In genomic region chr9:115314556-115314955, GRCm38 (mm10) we compare ENCODE assay signal across 9 mouse cellular contexts. TPM values are rescaled to one million over a fixed set of nuclear protein-coding genes. Genes with fewer than 3 reads are reported as not detected.
DNase-seq lines count a peak whose midpoint lies in the region; ATAC-seq and TF ChIP-seq lines count a peak whose summit lies in the region.
"Had no signal": no experiment of that assay in that cellular context is flagged by ENCODE, and none has a peak within 500 bp of the region (broad histone marks: within the 10 kb centered on the region; RNA-seq: fewer than 3 reads in every experiment).

No protein-coding gene starts in this region.

- TF ChIP-seq CTCF in kidney, postnatal 0 days (IDR thresholded peaks at IDR 0.05; ENCODE audit: low read depth) = no peak

- no peak overlapping the region for H3K27ac ChIP-seq in kidney, postnatal 0 days
- H3K27ac ChIP-seq in forebrain, embryonic 16.5 days (ENCODE audit: low read length) = no peak overlapping the region
- peak overlapping the region; percentile 63 for H3K27ac ChIP-seq in liver, embryonic 13.5 days
- no peak overlapping the region for H3K27ac ChIP-seq in stomach, embryonic 14.5 days (ENCODE audit: low read length)

- no peak for ATAC-seq in kidney, postnatal 0 days (replicated peaks; ENCODE audit: low FRiP score, low read depth)
- ATAC-seq in forebrain, embryonic 16.5 days = no peak
- ATAC-seq in liver, embryonic 13.5 days (ENCODE audit: low read depth) = 0 out of 2 replicates have a peak, but pooled peaks have one; percentile 2
- no peak for ATAC-seq in stomach, embryonic 14.5 days (ENCODE audit: insufficient number of reproducible peaks, insufficient read depth, low FRiP score, low read depth)

- no peaks in the 10 kb centered on the region for H3K9me3 ChIP-seq in kidney, postnatal 0 days (replicated peaks; ENCODE audit: low read length)
- H3K9me3 ChIP-seq in forebrain, embryonic 16.5 days (ENCODE audit: control insufficient read depth, low read length) = no peaks in the 10 kb centered on the region
- H3K9me3 ChIP-seq in liver, embryonic 13.5 days (replicated peaks) = no peaks in the 10 kb centered on the region
- H3K9me3 ChIP-seq in stomach, embryonic 14.5 days (ENCODE audit: control insufficient read depth, low read depth, low read length) = no peaks in the 10 kb centered on the region

- no peak overlapping the region for H3K9ac ChIP-seq in kidney, postnatal 0 days (ENCODE audit: low read depth, low read length)
- no peak overlapping the region for H3K9ac ChIP-seq in forebrain, embryonic 16.5 days (replicated peaks; ENCODE audit: low read depth, low read length)
- peak overlapping the region; percentile 46; the same call in 1 of the 2 replicates for H3K9ac ChIP-seq in liver, embryonic 13.5 days
- no peak overlapping the region for H3K9ac ChIP-seq in stomach, embryonic 14.5 days (replicated peaks; ENCODE audit: low read depth, low read length)

- no peak overlapping the region for H3K4me3 ChIP-seq in kidney, postnatal 0 days (replicated peaks; ENCODE audit: low read depth, low read length)
- H3K4me3 ChIP-seq in forebrain, embryonic 16.5 days (replicated peaks; ENCODE audit: low read length) = no peak overlapping the region
- H3K4me3 ChIP-seq in liver, embryonic 13.5 days (replicated peaks) = peak overlapping the region; percentile 46
- no peak overlapping the region for H3K4me3 ChIP-seq in stomach, embryonic 14.5 days (ENCODE audit: low read depth, low read length)

- H3K36me3 ChIP-seq in kidney, postnatal 0 days (ENCODE audit: insufficient read depth, low read length) = no peaks in the 10 kb centered on the region
- H3K36me3 ChIP-seq in forebrain, embryonic 16.5 days (ENCODE audit: control insufficient read depth, insufficient read depth) = no peaks in the 10 kb centered on the region
- H3K36me3 ChIP-seq in liver, embryonic 13.5 days = no peaks in the 10 kb centered on the region
- no peaks in the 10 kb centered on the region for H3K36me3 ChIP-seq in stomach, embryonic 14.5 days (ENCODE audit: control insufficient read depth, insufficient read depth, low read length)

- 10% methylated on average over 10 of the region's 10 CpGs for WGBS in kidney, postnatal 0 days
- WGBS in forebrain, embryonic 16.5 days = 14% methylated on average over 10 of the region's 10 CpGs
- 9% methylated on average over 10 of the region's 10 CpGs for WGBS in liver, embryonic 13.5 days (ENCODE audit: insufficient replicate concordance)
- 10% methylated on average over 10 of the region's 10 CpGs for WGBS in stomach, embryonic 14.5 days

- no peaks in the 10 kb centered on the region for H3K27me3 ChIP-seq in kidney, postnatal 0 days (ENCODE audit: insufficient read depth, low read length)
- no peaks in the 10 kb centered on the region for H3K27me3 ChIP-seq in forebrain, embryonic 16.5 days (replicated peaks; ENCODE audit: control insufficient read depth, insufficient read depth, low read length)
- H3K27me3 ChIP-seq in liver, embryonic 13.5 days = no peaks in the 10 kb centered on the region
- H3K27me3 ChIP-seq in stomach, embryonic 14.5 days (ENCODE audit: control insufficient read depth, insufficient read depth, low read length) = no peaks in the 10 kb centered on the region

- no peaks in the 10 kb centered on the region for H3K4me1 ChIP-seq in kidney, postnatal 0 days (replicated peaks; ENCODE audit: insufficient read depth, low read length)
- peaks cover 4% of the 10 kb centered on the region for H3K4me1 ChIP-seq in forebrain, embryonic 16.5 days (replicated peaks; ENCODE audit: control insufficient read depth, insufficient read depth, low read length)
- H3K4me1 ChIP-seq in liver, embryonic 13.5 days (replicated peaks) = peaks cover 40% of the 10 kb centered on the region
- no peaks in the 10 kb centered on the region for H3K4me1 ChIP-seq in stomach, embryonic 14.5 days (ENCODE audit: control insufficient read depth, insufficient read depth, low read length)

- peak overlapping the region; percentile 38 for H3K4me2 ChIP-seq in kidney, postnatal 0 days (ENCODE audit: low read length)
- H3K4me2 ChIP-seq in forebrain, embryonic 16.5 days (ENCODE audit: low read length) = peak overlapping the region; percentile 28
- H3K4me2 ChIP-seq in liver, embryonic 13.5 days = peak overlapping the region; percentile 64
- peak overlapping the region; percentile 24 for H3K4me2 ChIP-seq in stomach, embryonic 14.5 days (replicated peaks; ENCODE audit: low read depth, low read length)

- peak; percentile 78 for DNase-seq in kidney, postnatal 0 days (ENCODE audit: low spot score)
- DNase-seq in kidney, adult 9 months = no peak
- peak; percentile 70 for DNase-seq in liver, embryonic 13.5 days
- no peak for DNase-seq in ovary, postnatal 36 days (ENCODE audit: low spot score)
- DNase-seq in urinary bladder, postnatal 4 days (ENCODE audit: low spot score in 2 of 2) = no peak
- DNase-seq in right cerebral cortex, postnatal 14 days = no peak
- DNase-seq: cerebellum, adult 8-10 months had no signal

RNA-seq across cellular contexts. Expression of gene Stt3b, which starts 4.3 kb away (rescaled TPM):
- 72.0 and 75.4 TPM in 2 replicates for polyA plus RNA-seq in kidney, postnatal 0 days (2015; fragmentation: Nextera tagmentation; extraction: Ambion mirVana)
- polyA plus RNA-seq in forebrain, embryonic 16.5 days (2015; fragmentation: Nextera tagmentation; extraction: Ambion mirVana) = 74.6 and 85.8 TPM in 2 replicates
- 62.4 and 72.7 TPM in 2 replicates for polyA plus RNA-seq in liver, embryonic 13.5 days (2015; fragmentation: Nextera tagmentation; extraction: Ambion mirVana)
- 94.0 and 111 TPM in 2 replicates for polyA plus RNA-seq in stomach, embryonic 14.5 days (2014; fragmentation: Nextera tagmentation; extraction: Ambion mirVana)

Comparison
In these comparisons a context has a peak if more than half of its experiments do, and no peak if none do; other contexts are left out.
1. DNase-seq: peak in kidney, postnatal 0 days (single experiment) and liver, embryonic 13.5 days (single experiment); none in kidney, adult 9 months (single experiment), ovary, postnatal 36 days (single experiment), urinary bladder, postnatal 4 days (0 of 2) and right cerebral cortex, postnatal 14 days (single experiment).
2. Peak in every context shown above with its lines, with median percentiles within 50 percentile points of each other: H3K4me2 ChIP-seq.